Mouse (Mus musculus): ENCODE results near the gene Gm960.

DNA sequence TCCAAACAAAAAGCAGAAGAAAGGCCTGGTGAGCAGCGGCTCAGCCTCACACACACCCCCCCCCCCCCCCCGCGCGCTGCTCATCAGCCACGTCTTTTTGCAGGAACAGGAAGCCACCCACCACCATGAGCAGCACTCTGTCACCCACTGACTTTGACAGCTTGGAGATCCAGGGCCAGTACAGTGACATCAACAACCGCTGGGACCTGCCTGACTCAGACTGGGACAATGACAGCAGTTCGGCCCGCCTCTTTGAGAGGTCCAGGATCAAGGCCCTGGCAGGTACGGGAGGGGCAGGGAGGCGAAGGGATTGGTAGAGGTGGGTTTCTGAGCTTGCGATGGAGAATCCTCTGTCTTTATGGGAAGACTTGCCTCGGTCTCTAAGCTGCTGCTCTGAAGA, 20.2 kb upstream of the Gm960 start:
- no peak for TF ChIP-seq CTCF (IDR thresholded peaks at IDR 0.05; ENCODE audit: low read depth)
- TF ChIP-seq EP300 (IDR thresholded peaks at IDR 0.05; ENCODE audit: low read depth), result no peak
